Mouse (Mus musculus): ENCODE data around the gene Zfp354b. TPM values are rescaled to one million over a fixed set of nuclear protein-coding genes. Genes with fewer than 3 reads are reported as not detected.

The Zfp354b gene
- 0.10 and 0.42 TPM in 2 replicates for polyA plus RNA-seq (2012; rRNA removed; ENCODE audit: low replicate concordance)

DNA sequence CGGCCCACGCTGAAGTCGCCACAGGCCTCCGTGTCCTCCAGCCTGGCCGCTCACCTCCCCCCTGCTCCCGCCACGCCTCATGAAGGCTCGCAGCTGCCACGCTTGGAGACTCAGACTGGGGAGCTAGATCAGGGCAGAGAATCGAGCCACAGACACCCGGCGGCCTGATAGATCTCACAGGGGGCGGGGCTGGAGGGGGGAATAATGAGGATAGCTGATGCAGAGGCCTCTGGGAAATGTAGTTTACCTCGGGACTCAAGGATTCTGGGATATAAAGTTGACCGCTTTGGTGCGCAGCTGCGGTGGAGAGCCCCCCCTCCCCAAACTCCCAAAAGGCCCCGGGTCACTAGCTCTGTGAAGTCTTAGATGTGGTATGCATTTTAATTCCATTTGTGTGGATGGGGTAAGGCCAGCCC lies at the start of gene Zfp354b:
Zfp354b (minus strand) TSS at position 183 of the 416 bp plus-strand sequence.

DNA sequence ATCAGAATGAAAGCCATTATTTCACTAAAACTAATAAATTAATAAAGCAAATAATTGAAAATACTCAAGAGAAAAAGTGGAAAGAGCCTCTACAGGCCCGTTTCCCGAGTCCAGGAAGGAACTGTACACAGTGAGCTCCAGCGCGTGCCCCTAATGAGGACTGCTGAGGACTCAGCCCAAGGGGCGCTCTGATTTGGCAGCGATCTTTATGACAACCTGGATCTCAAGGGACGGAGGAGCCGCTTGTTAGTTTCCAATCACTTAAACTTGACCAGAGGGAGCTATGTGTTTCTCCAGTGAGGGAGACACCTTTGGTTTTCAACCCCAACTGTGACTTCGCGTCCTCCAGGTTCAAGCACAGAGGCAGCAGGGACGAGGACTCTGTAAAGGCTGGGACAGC lies 34.8 kb upstream of the Zfp354b start, which contains the start of gene Olfr1378:
Olfr1378 (plus strand) TSS at position 301 of the 400 bp plus-strand sequence.

DNA sequence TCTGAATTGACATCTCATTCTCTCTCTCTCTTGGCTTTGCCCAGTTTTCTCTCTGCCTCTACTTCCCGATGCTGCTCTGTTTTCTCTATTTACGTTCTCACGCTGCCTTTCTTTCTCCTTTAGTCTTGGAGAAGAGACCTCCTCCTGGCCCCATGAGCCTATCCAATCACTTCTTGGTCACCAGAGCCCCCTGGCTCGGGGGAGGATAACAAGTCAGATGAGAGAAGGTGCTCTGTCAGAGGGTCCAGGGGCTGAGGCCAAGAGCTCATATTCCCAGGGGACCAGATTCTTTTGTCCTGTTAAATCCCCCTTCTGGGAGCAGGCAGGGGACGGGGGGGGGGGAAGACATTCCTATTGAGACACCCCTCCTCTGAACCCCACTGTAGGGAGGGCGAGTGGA lies 22.2 kb upstream of the Zfp354b start, which contains the start of gene Prop1:
Prop1 (minus strand) TSS at position 101 of the 400 bp plus-strand sequence.

DNA sequence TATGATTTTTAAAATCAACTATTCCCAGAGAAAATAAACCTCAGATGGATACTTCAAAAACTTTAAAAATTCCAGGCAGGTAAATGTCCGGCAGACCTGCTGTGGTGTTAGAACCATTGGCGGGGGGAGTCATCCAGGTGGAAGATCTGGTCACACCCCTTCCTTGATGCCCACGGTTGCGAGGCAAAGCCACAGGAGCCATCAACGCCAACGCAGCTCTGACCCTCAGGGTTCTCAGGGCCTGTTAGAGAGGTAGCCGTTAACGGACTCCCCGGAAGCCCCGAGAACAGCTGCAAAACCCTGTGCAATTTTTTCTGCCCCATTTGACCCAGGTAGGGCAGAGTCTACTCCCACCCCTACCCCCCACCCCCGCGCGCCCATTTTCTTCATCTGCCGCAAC lies 12.1 kb upstream of the Zfp354b start, which contains the start of gene 4933414I15Rik:
4933414I15Rik (minus strand) TSS at position 260 of the 400 bp plus-strand sequence.

DNA sequence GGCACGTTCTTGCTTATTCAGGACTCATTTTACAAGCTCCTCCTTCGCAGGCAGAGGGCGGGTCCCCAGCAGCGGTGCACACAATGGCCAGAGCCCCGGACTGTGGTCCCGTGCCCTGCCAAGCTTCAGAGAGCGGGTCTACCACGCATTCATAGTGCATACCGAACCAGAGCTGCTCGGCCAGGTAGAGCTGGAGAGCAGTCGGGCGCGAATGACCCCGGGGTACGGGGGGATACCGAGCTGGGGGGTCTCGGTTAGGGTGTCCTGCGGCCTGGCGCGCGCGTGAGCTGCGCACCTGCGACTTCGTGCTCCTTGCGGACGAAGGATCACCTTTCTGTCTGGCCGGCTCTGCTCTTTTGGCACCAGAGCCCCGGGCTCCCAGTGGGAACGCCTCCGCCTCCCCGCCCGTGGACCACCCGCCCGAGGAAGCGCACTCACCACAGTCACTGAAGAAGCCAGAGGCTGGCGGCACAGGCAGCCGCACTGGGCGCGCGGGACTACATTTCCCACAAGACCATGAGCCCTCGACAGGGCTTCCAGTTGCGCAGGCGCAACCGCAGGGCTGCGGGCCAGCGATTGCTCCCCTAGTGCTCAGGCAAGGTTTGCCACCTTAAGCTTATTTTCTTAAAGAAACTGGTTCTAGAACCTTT lies 15.6 kb downstream of the Zfp354b start, which contains the start of gene Zfp2:
Zfp2 (minus strand) TSS at position 495 of the 650 bp plus-strand sequence.

DNA sequence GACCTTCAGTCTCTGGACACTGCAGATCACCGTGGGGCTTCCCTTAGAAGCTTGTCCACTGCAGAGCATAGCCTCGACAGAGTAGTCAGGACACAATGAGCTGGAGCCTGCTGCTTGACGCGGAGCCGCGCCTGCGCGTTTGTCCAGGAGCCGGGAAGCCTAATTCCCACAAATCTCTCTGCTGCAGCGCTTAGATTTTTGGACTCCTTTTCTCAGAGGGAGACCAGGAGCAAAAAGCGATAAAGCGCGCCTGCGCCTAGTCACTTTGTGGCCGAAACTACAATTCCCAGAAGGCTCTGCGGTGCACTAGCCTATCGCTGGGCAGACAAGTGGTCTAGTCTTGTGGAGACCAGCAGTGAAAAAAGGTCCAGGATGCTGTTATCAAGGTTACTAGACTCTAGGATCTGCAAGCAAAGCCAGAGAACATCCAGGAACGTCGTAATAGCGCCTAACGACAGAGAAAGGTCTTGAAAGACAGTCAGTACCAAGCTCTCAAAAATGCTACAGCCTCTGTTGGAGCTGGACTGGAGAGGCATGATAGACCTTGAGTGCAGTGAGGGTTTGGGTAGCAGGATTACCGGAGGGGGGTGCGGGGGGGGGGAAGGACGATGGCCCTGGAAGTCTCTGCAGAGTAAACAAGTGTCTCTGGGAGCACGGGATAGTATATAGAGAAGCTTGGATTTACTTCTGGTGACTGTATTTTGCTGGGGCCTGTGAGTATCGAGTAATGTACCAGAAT lies 43.9 kb downstream of the Zfp354b start, which contains the start of gene Zfp454:
Zfp454 (minus strand) TSS at position 262 of the 739 bp plus-strand sequence.

Other genes with a start within 250 kb of the Zfp354b start
- gene Zfp354c, start 103.9 kb downstream of the Zfp354b start, polyA plus RNA-seq (2012; rRNA removed; ENCODE audit: low replicate concordance) = 0.82 and 1.5 TPM in 2 replicates
- 0.19 and 0.34 TPM in 2 replicates for gene Zfp879, start 90.1 kb downstream of the Zfp354b start, polyA plus RNA-seq (2012; rRNA removed; ENCODE audit: low replicate concordance)
- gene Grm6, start 80.9 kb downstream of the Zfp354b start, polyA plus RNA-seq (2012; rRNA removed; ENCODE audit: low replicate concordance) = 0.40 and 1.2 TPM in 2 replicates
- gene Zfp454, start 44.0 kb downstream of the Zfp354b start, polyA plus RNA-seq (2012; rRNA removed; ENCODE audit: low replicate concordance) = 0.16 and 0.75 TPM in 2 replicates
- gene Zfp2, start 15.5 kb downstream of the Zfp354b start, polyA plus RNA-seq (2012; rRNA removed; ENCODE audit: low replicate concordance) = 1.5 and 2.0 TPM in 2 replicates
- not detected in 2 replicates for gene 4933414I15Rik, start 12.1 kb upstream of the Zfp354b start, polyA plus RNA-seq (2012; rRNA removed; ENCODE audit: low replicate concordance)
- gene Prop1, start 22.1 kb upstream of the Zfp354b start, polyA plus RNA-seq (2012; rRNA removed; ENCODE audit: low replicate concordance) = 0.35 TPM in 1 of 2 replicates, not detected in the other
- gene Olfr1378, start 34.9 kb upstream of the Zfp354b start, polyA plus RNA-seq (2012; rRNA removed; ENCODE audit: low replicate concordance) = not detected in 2 replicates
- not detected in 2 replicates for gene Olfr1377, start 50.3 kb upstream of the Zfp354b start, polyA plus RNA-seq (2012; rRNA removed; ENCODE audit: low replicate concordance)
- not detected in 2 replicates for gene Olfr51, start 72.0 kb upstream of the Zfp354b start, polyA plus RNA-seq (2012; rRNA removed; ENCODE audit: low replicate concordance)
- not detected in 2 replicates for gene Olfr54, start 82.6 kb upstream of the Zfp354b start, polyA plus RNA-seq (2012; rRNA removed; ENCODE audit: low replicate concordance)
- not detected in 2 replicates for gene Olfr1375, start 116.5 kb upstream of the Zfp354b start, polyA plus RNA-seq (2012; rRNA removed; ENCODE audit: low replicate concordance)
- gene Zfp354a, start 127.6 kb upstream of the Zfp354b start, polyA plus RNA-seq (2012; rRNA removed; ENCODE audit: low replicate concordance) = 1.1 and 1.5 TPM in 2 replicates

All from mammary gland, adult 2 months (tissue).